Mouse (Mus musculus) megakaryocyte, embryonic 14.5 days (primary cell): ENCODE measurements around the gene Ddc.

Source experiments
- FLI1 ChIP-seq: IDR thresholded peaks from 2 replicates; pipeline ENCODE4 v1.6.1; 2012; ENCODE audit warnings: low read length, inconsistent platforms, mixed read lengths
- GATA1 ChIP-seq: IDR thresholded peaks from 3 replicates; pipeline ENCODE4 v1.6.1; 2012; ENCODE audit warnings: mixed read lengths, low read length, inconsistent platforms, borderline replicate concordance

DNA sequence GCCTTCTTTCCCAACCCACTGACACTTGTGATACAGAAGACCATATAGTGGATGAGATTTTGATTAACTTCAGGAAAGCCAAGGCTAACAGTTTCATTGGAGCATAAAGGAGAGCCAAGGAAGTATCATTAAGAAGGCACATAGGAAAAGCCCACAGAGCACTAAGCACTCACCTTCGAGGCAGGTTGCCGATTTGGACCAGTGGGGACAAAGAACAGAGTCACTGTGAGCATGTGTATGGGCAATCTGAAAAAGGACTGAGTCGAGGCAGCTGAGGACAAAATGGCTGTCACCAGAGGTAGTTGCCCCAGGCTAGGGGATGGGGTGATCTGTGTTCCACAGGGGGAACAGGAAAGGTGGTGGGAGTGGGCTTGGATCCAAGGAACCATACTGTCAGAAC is 552 bp upstream of the Ddc start:
- TF ChIP-seq GATA1: no peak
- no peak for TF ChIP-seq FLI1
